Mouse (Mus musculus): Measurements from ENCODE around the gene Spaar. TPM values are rescaled to one million over a fixed set of nuclear protein-coding genes. Genes with fewer than 3 reads are reported as not detected.
A peak's percentile ranks its signal among the peaks of the same experiment; 100 is the strongest.

Gene Spaar
- polyA plus RNA-seq, 1 experiment from 2014 or later = 0.06 TPM

- no peak for ATAC-seq (ENCODE audit: insufficient number of reproducible peaks, insufficient read depth, low FRiP score, low TSS enrichment, low read depth)
These were observed 990 bp downstream of the Spaar start for GRCm38 (mm10) chr4:43730750-43731297.

GRCm38 (mm10) chr4:43732171-43732570 is 2.3 kb downstream of the Spaar start:
- Histone ChIP-seq H3K4me1 (peaks cover 9% of the 10 kb centered on the region; the same call in 1 of the 2 replicates), H3K27ac (no peak overlapping the region), H3K27me3 (no peaks in the 10 kb centered on the region), H3K4me2 (no peak overlapping the region), H3K4me3 (no peak overlapping the region), H3K9ac (no peak overlapping the region), H3K36me3 (no peaks in the 10 kb centered on the region), H3K9me3 (no peaks in the 10 kb centered on the region)
- 35% methylated on average over 1 of the region's 1 CpGs for WGBS
- ATAC-seq (ENCODE audit: insufficient number of reproducible peaks, insufficient read depth, low FRiP score, low TSS enrichment, low read depth) = no peak

More at GRCm38 (mm10) chr4:43730750-43731297, 990 bp downstream of the Spaar start:
- Histone ChIP-seq H3K9ac (no peak overlapping the region), H3K4me3 (no peak overlapping the region), H3K27ac (no peak overlapping the region), H3K36me3 (no peaks in the 10 kb centered on the region), H3K4me1 (peaks cover 17% of the 10 kb centered on the region), H3K9me3 (no peaks in the 10 kb centered on the region), H3K4me2 (no peak overlapping the region), H3K27me3 (no peaks in the 10 kb centered on the region)
- WGBS = 73% methylated on average over 21 of the region's 21 CpGs

- no peak for ATAC-seq (ENCODE audit: insufficient number of reproducible peaks, insufficient read depth, low FRiP score, low TSS enrichment, low read depth)
- Histone ChIP-seq H3K27me3 (no peaks in the 10 kb centered on the region), H3K9ac (no peak overlapping the region), H3K36me3 (no peaks in the 10 kb centered on the region), H3K9me3 (no peaks in the 10 kb centered on the region), H3K4me1 (0 out of 2 replicates have a peak, but pooled peaks cover 4% of the 10 kb centered on the region), H3K27ac (no peak overlapping the region), H3K4me3 (no peak overlapping the region), H3K4me2 (no peak overlapping the region)
- 84% methylated on average over 5 of the region's 5 CpGs for WGBS
These were observed 3.4 kb downstream of the Spaar start for GRCm38 (mm10) chr4:43733186-43733585.

- Histone ChIP-seq H3K9ac (no peak overlapping the region), H3K36me3 (no peaks in the 10 kb centered on the region), H3K27ac (no peak overlapping the region), H3K9me3 (no peaks in the 10 kb centered on the region), H3K4me2 (no peak overlapping the region), H3K27me3 (no peaks in the 10 kb centered on the region), H3K4me3 (no peak overlapping the region), H3K4me1 (peaks cover 5% of the 10 kb centered on the region; the same call in 1 of the 2 replicates)
- ATAC-seq (ENCODE audit: insufficient number of reproducible peaks, insufficient read depth, low FRiP score, low TSS enrichment, low read depth) = no peak
- WGBS = 47% methylated on average over 6 of the region's 6 CpGs
These were observed 7.3 kb downstream of the Spaar start for GRCm38 (mm10) chr4:43737144-43737543.

GRCm38 (mm10) chr4:43738989-43739674 is 9.3 kb downstream of the Spaar start:
- Histone ChIP-seq H3K36me3 (no peaks in the 10 kb centered on the region), H3K9ac (no peak overlapping the region), H3K27me3 (no peaks in the 10 kb centered on the region), H3K4me1 (peaks cover 7% of the 10 kb centered on the region; the same call in 1 of the 2 replicates), H3K4me2 (no peak overlapping the region), H3K9me3 (no peaks in the 10 kb centered on the region), H3K27ac (no peak overlapping the region), H3K4me3 (no peak overlapping the region)
- no peak for ATAC-seq (ENCODE audit: insufficient number of reproducible peaks, insufficient read depth, low FRiP score, low TSS enrichment, low read depth)
- WGBS = 73% methylated on average over 8 of the region's 8 CpGs

GRCm38 (mm10) chr4:43741526-43741925 is 11.7 kb downstream of the Spaar start:
- Histone ChIP-seq H3K4me3 (no peak overlapping the region), H3K27me3 (no peaks in the 10 kb centered on the region), H3K4me1 (peaks cover 3% of the 10 kb centered on the region; the same call in 1 of the 2 replicates), H3K36me3 (no peaks in the 10 kb centered on the region), H3K27ac (no peak overlapping the region), H3K4me2 (no peak overlapping the region), H3K9me3 (no peaks in the 10 kb centered on the region), H3K9ac (no peak overlapping the region)
- no peak for ATAC-seq (ENCODE audit: insufficient number of reproducible peaks, insufficient read depth, low FRiP score, low TSS enrichment, low read depth)
- WGBS = 60% methylated on average over 5 of the region's 5 CpGs

- Histone ChIP-seq H3K9ac (no peak overlapping the region), H3K4me3 (no peak overlapping the region), H3K36me3 (no peaks in the 10 kb centered on the region), H3K4me1 (peaks cover 3% of the 10 kb centered on the region; the same call in 1 of the 2 replicates), H3K4me2 (no peak overlapping the region), H3K9me3 (no peaks in the 10 kb centered on the region), H3K27me3 (no peaks in the 10 kb centered on the region), H3K27ac (no peak overlapping the region)
- no peak for ATAC-seq (ENCODE audit: insufficient number of reproducible peaks, insufficient read depth, low FRiP score, low TSS enrichment, low read depth)
- 17% methylated on average over 4 of the region's 4 CpGs for WGBS
These were observed 12.8 kb downstream of the Spaar start for GRCm38 (mm10) chr4:43742637-43743036.

GRCm38 (mm10) chr4:43743099-43743498 is 13.3 kb downstream of the Spaar start:
- Histone ChIP-seq H3K36me3 (no peaks in the 10 kb centered on the region), H3K27ac (no peak overlapping the region), H3K4me2 (no peak overlapping the region), H3K9me3 (no peaks in the 10 kb centered on the region), H3K4me3 (no peak overlapping the region), H3K9ac (no peak overlapping the region), H3K4me1 (peaks cover 3% of the 10 kb centered on the region; the same call in 1 of the 2 replicates), H3K27me3 (no peaks in the 10 kb centered on the region)
- no peak for ATAC-seq (ENCODE audit: insufficient number of reproducible peaks, insufficient read depth, low FRiP score, low TSS enrichment, low read depth)
- 33% methylated on average over 1 of the region's 1 CpGs for WGBS

GRCm38 (mm10) chr4:43745187-43745586 is 15.4 kb downstream of the Spaar start:
- ATAC-seq (ENCODE audit: insufficient number of reproducible peaks, insufficient read depth, low FRiP score, low TSS enrichment, low read depth) = no peak
- Histone ChIP-seq H3K4me1 (peaks cover 3% of the 10 kb centered on the region; the same call in 1 of the 2 replicates), H3K4me3 (no peak overlapping the region), H3K27me3 (no peaks in the 10 kb centered on the region), H3K36me3 (no peaks in the 10 kb centered on the region), H3K9ac (no peak overlapping the region), H3K9me3 (no peaks in the 10 kb centered on the region), H3K27ac (no peak overlapping the region), H3K4me2 (no peak overlapping the region)
- 15% methylated on average over 6 of the region's 6 CpGs for WGBS

GRCm38 (mm10) chr4:43757213-43757612 is 27.4 kb downstream of the Spaar start:
- ATAC-seq (ENCODE audit: insufficient number of reproducible peaks, insufficient read depth, low FRiP score, low TSS enrichment, low read depth) = no peak
- no peaks in the 10 kb centered on the region for H3K36me3 ChIP-seq
- 77% methylated on average over 6 of the region's 6 CpGs for WGBS
- no peak overlapping the region for H3K4me3 ChIP-seq
- H3K27me3 ChIP-seq = no peaks in the 10 kb centered on the region
- no peak overlapping the region for H3K27ac ChIP-seq
- H3K4me2 ChIP-seq = no peak overlapping the region
- H3K9ac ChIP-seq = no peak overlapping the region
- H3K9me3 ChIP-seq = no peaks in the 10 kb centered on the region
- peaks cover 13% of the 10 kb centered on the region for H3K4me1 ChIP-seq

- no peaks in the 10 kb centered on the region for H3K9me3 ChIP-seq
- no peak overlapping the region for H3K4me3 ChIP-seq
- no peak for ATAC-seq (ENCODE audit: insufficient number of reproducible peaks, insufficient read depth, low FRiP score, low TSS enrichment, low read depth)
- H3K9ac ChIP-seq = no peak overlapping the region
- 46% methylated on average over 21 of the region's 21 CpGs for WGBS
- H3K4me2 ChIP-seq = no peak overlapping the region
- no peaks in the 10 kb centered on the region for H3K36me3 ChIP-seq
- peak overlapping the region; percentile 79 for H3K27ac ChIP-seq
- no peaks in the 10 kb centered on the region for H3K27me3 ChIP-seq
- peaks cover 13% of the 10 kb centered on the region for H3K4me1 ChIP-seq
These were observed 30.0 kb downstream of the Spaar start for GRCm38 (mm10) chr4:43759571-43760418.
